In genomic region chr1:82768269-82768668, GRCm38 (mm10) we compare ENCODE assay signal across 31 mouse cellular contexts. TPM values are rescaled to one million over a fixed set of nuclear protein-coding genes. Genes with fewer than 3 reads are reported as not detected.
"Had no signal": no experiment of that assay in that cellular context is flagged by ENCODE, and none has a peak within 500 bp of the region (broad histone marks: within the 10 kb centered on the region; RNA-seq: fewer than 3 reads in every experiment).

Gene Tm4sf20, minus strand, starts transcription at chr1:82768461.

- H3K36me3 ChIP-seq: kidney, embryonic 15.5 days; limb, embryonic 10.5 days; limb, embryonic 13.5 days; liver, embryonic 12.5 days; liver, embryonic 15.5 days; lung, embryonic 15.5 days; midbrain, embryonic 10.5 days; midbrain, embryonic 13.5 days; neural tube, embryonic 13.5 days had no signal

- H3K9me3 ChIP-seq: kidney, embryonic 15.5 days; limb, embryonic 10.5 days; limb, embryonic 13.5 days; liver, embryonic 12.5 days; liver, embryonic 15.5 days; lung, embryonic 15.5 days; midbrain, embryonic 10.5 days; midbrain, embryonic 13.5 days; neural tube, embryonic 13.5 days had no signal

- ATAC-seq: hindbrain, embryonic 16.5 days; liver, embryonic 12.5 days; midbrain, embryonic 13.5 days; midbrain, embryonic 16.5 days had no signal

- H3K9ac ChIP-seq: kidney, embryonic 15.5 days; limb, embryonic 13.5 days; liver, embryonic 12.5 days; liver, embryonic 15.5 days; lung, embryonic 15.5 days; midbrain, embryonic 13.5 days; neural tube, embryonic 13.5 days had no signal

- H3K4me3 ChIP-seq: kidney, embryonic 15.5 days; layer of hippocampus, adult 2 months; limb, embryonic 10.5 days; limb, embryonic 13.5 days; liver, embryonic 12.5 days; liver, embryonic 15.5 days; lung, embryonic 15.5 days; megakaryocyte, embryonic 14.5 days; midbrain, embryonic 10.5 days; midbrain, embryonic 13.5 days; myocyte; neural tube, embryonic 13.5 days had no signal

- DNase-seq: kidney, postnatal 10 days; kidney, postnatal 36 days; layer of hippocampus, adult 9-11 months; liver; lung, adult 18-20 months; lung, postnatal 10 days; lung, postnatal 36 days; right cerebral cortex, postnatal 25 days; thymus, adult 18-20 months; thymus, postnatal 36 days had no signal

- H3K4me2 ChIP-seq: kidney, embryonic 15.5 days; limb, embryonic 13.5 days; liver, embryonic 12.5 days; liver, embryonic 15.5 days; lung, embryonic 15.5 days; midbrain, embryonic 13.5 days; neural tube, embryonic 13.5 days had no signal

- H3K4me1 ChIP-seq: kidney, embryonic 15.5 days; limb, embryonic 10.5 days; limb, embryonic 13.5 days; liver, embryonic 15.5 days; lung, embryonic 15.5 days; midbrain, embryonic 10.5 days; midbrain, embryonic 13.5 days; neural tube, embryonic 13.5 days had no signal

- H3K27me3 ChIP-seq: kidney, embryonic 15.5 days; limb, embryonic 13.5 days; liver, embryonic 12.5 days; liver, embryonic 15.5 days; lung, embryonic 15.5 days; megakaryocyte, embryonic 14.5 days; midbrain, embryonic 13.5 days; neural tube, embryonic 13.5 days had no signal

- H3K27ac ChIP-seq: kidney, embryonic 15.5 days; layer of hippocampus, adult 2 months; limb, embryonic 10.5 days; limb, embryonic 13.5 days; liver, embryonic 12.5 days; liver, embryonic 15.5 days; lung, embryonic 15.5 days; midbrain, embryonic 10.5 days; midbrain, embryonic 13.5 days; neural tube, embryonic 13.5 days had no signal

RNA-seq across cellular contexts. Expression of gene Tm4sf20, which starts in this region (rescaled TPM):
- total RNA-seq: layer of hippocampus, adult 2 months; layer of hippocampus, postnatal 25 days; left cerebral cortex, adult 18-20 months; left cerebral cortex, postnatal 25 days; monocyte, adult 5-6 weeks; neutrophil, adult 5-6 weeks had no signal
- polyA plus RNA-seq: hindbrain, embryonic 16.5 days; limb, embryonic 10.5 days; liver, embryonic 12.5 days; midbrain, embryonic 10.5 days; myocyte; spleen, adult 2 months; testis, adult 2 months had no signal
